Mouse (Mus musculus): ENCODE results near the gene Dido1. TPM values are rescaled to one million over a fixed set of nuclear protein-coding genes. Genes with fewer than 3 reads are reported as not detected.

Dido1 gene
- polyA plus RNA-seq (2015; fragmentation: Nextera tagmentation; extraction: Ambion mirVana) = 12.6 and 12.9 TPM in 2 replicates

DNA sequence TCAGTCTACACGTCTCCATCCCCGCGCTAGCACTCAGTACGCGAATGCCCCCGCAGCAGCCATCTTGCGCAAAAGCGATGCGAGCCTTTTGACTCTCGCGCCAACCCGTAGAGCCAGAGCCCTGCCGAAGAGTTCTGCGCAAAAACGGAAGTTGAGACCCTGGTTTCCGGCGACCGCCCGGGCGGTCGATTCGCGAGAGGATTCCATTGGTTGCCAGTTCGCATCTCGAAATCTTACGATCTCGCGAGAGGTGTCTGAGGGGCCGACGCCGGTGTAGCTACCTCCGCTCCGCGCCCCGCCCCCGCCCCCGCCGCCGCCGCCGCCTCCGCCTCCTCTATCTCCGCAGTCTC is at the start of gene Dido1, which contains the start of gene Gid8:
Gene Dido1 (minus strand): TSS at position 77 of the 350 bp plus-strand sequence.
Gene Gid8 (plus strand): TSS at position 195 of the 350 bp plus-strand sequence.
- peak within 1 kb of the TSS; percentile 100 for H3K27ac ChIP-seq (ENCODE audit: low read length)
- no peaks in the 10 kb centered on the region for H3K27me3 ChIP-seq (ENCODE audit: control insufficient read depth, insufficient read depth, low read depth, low read length)
- peak within 1 kb of the TSS; percentile 83 for H3K4me2 ChIP-seq (ENCODE audit: low read depth, low read length)
- H3K9ac ChIP-seq (ENCODE audit: low read depth, low read length) = peak within 1 kb of the TSS; percentile 100
- ATAC-seq (ENCODE audit: low read depth) = peak; percentile 85
- H3K4me1 ChIP-seq (ENCODE audit: control insufficient read depth, low read depth, low read length) = peaks cover 49% of the 10 kb centered on the region
- no peaks in the 10 kb centered on the region for H3K9me3 ChIP-seq (replicated peaks; ENCODE audit: control insufficient read depth, low read length)
- peak within 1 kb of the TSS; percentile 100 for H3K4me3 ChIP-seq (ENCODE audit: low read depth, low read length)
- WGBS (ENCODE audit: insufficient replicate concordance) = under 1% methylated on average over 43 of the region's 43 CpGs
- peaks cover 19% of the 10 kb centered on the region for H3K36me3 ChIP-seq (ENCODE audit: control insufficient read depth, insufficient read depth)

DNA sequence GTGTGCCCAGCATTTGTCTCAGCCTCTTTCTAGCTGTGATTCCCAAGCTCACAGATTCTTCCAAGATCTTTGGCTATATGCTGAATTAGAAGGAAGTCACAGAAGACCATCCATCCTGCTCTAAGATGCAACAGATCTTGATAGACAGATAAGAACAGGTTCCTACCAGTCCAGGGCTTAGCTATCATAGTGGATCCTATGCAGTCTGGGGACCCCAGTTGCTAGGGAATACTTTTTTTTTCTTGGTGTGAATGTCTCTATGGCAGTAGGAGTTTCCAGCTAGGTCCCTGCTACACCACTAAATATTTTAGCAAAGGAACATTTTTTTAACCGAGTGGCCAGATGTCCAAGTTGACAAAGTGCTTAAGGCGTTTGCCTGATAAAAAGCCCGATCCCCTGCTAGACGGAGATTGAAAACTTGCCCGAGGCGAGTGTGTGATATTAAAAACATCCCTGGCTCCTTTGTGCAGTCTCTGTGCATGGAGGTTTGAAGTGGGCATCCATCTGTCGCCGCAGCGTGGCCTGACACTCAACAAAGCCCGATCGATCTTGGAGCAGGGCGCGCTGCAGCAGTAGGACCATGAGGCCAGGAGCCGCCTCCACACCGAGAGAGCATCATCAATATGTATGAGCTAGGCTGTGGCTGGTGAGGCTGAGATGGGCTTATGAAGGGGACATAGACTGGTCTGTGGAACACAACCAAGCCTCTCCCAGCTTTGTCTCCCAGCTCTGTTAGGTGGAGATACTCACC is 48.9 kb upstream of the Dido1 start:
- no peak overlapping the region for H3K27ac ChIP-seq (ENCODE audit: low read length)
- ATAC-seq (ENCODE audit: low read depth) = no peak
- no peak overlapping the region for H3K4me2 ChIP-seq (ENCODE audit: low read depth, low read length)
- H3K9ac ChIP-seq (ENCODE audit: low read depth, low read length) = no peak overlapping the region
- 48% methylated on average over 15 of the region's 15 CpGs for WGBS (ENCODE audit: insufficient replicate concordance)
- no peaks in the 10 kb centered on the region for H3K27me3 ChIP-seq (ENCODE audit: control insufficient read depth, insufficient read depth, low read depth, low read length)
- no peaks in the 10 kb centered on the region for H3K4me1 ChIP-seq (ENCODE audit: control insufficient read depth, low read depth, low read length)
- no peak overlapping the region for H3K4me3 ChIP-seq (ENCODE audit: low read depth, low read length)
- no peaks in the 10 kb centered on the region for H3K36me3 ChIP-seq (ENCODE audit: control insufficient read depth, insufficient read depth)
- no peaks in the 10 kb centered on the region for H3K9me3 ChIP-seq (replicated peaks; ENCODE audit: control insufficient read depth, low read length)

GRCm38 (mm10) chr2:180756786-180757185 is 47.0 kb upstream of the Dido1 start:
- Histone ChIP-seq H3K36me3 (ENCODE audit: control insufficient read depth, insufficient read depth) (no peaks in the 10 kb centered on the region), H3K9me3 (replicated peaks; ENCODE audit: control insufficient read depth, low read length) (no peaks in the 10 kb centered on the region), H3K4me3 (ENCODE audit: low read depth, low read length) (no peak overlapping the region), H3K27me3 (ENCODE audit: control insufficient read depth, insufficient read depth, low read depth, low read length) (no peaks in the 10 kb centered on the region), H3K27ac (ENCODE audit: low read length) (no peak overlapping the region), H3K9ac (ENCODE audit: low read depth, low read length) (no peak overlapping the region), H3K4me1 (ENCODE audit: control insufficient read depth, low read depth, low read length) (no peaks in the 10 kb centered on the region), H3K4me2 (ENCODE audit: low read depth, low read length) (no peak overlapping the region)
- 27% methylated on average over 2 of the region's 2 CpGs for WGBS (ENCODE audit: insufficient replicate concordance)
- no peak for ATAC-seq (ENCODE audit: low read depth)

DNA sequence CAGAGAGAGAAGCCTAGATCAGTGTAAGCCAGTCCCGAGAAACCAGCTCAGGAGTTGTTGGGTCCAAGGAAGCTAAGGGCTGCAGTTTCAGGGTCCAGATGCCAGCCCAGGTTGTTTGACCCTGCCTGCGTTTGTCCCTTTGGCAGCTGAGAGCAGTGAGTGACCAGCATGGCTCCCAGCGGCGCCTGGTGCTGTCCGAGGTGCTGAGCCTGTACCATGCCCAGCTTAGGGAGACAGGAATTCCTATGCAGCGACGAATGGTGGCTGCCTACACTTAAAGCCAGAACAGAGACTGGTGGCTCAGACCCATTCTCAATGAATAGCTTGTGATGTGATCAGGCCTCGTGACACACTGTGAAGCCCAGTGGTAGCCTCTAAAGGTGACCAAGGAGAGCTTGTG is 46.1 kb upstream of the Dido1 start:
- Histone ChIP-seq H3K27me3 (ENCODE audit: control insufficient read depth, insufficient read depth, low read depth, low read length) (no peaks in the 10 kb centered on the region), H3K4me2 (ENCODE audit: low read depth, low read length) (no peak overlapping the region), H3K4me1 (ENCODE audit: control insufficient read depth, low read depth, low read length) (no peaks in the 10 kb centered on the region), H3K9me3 (replicated peaks; ENCODE audit: control insufficient read depth, low read length) (no peaks in the 10 kb centered on the region), H3K36me3 (ENCODE audit: control insufficient read depth, insufficient read depth) (no peaks in the 10 kb centered on the region), H3K9ac (ENCODE audit: low read depth, low read length) (no peak overlapping the region), H3K4me3 (ENCODE audit: low read depth, low read length) (no peak overlapping the region), H3K27ac (ENCODE audit: low read length) (no peak overlapping the region)
- ATAC-seq (ENCODE audit: low read depth) = no peak
- WGBS (ENCODE audit: insufficient replicate concordance) = 2% methylated on average over 8 of the region's 8 CpGs

- Histone ChIP-seq H3K27me3 (ENCODE audit: control insufficient read depth, insufficient read depth, low read depth, low read length) (no peaks in the 10 kb centered on the region), H3K4me1 (ENCODE audit: control insufficient read depth, low read depth, low read length) (no peaks in the 10 kb centered on the region), H3K9ac (ENCODE audit: low read depth, low read length) (no peak overlapping the region), H3K36me3 (ENCODE audit: control insufficient read depth, insufficient read depth) (no peaks in the 10 kb centered on the region), H3K4me2 (ENCODE audit: low read depth, low read length) (no peak overlapping the region), H3K4me3 (ENCODE audit: low read depth, low read length) (no peak overlapping the region), H3K9me3 (replicated peaks; ENCODE audit: control insufficient read depth, low read length) (no peaks in the 10 kb centered on the region), H3K27ac (ENCODE audit: low read length) (no peak overlapping the region)
- WGBS (ENCODE audit: insufficient replicate concordance) = 60% methylated on average over 5 of the region's 5 CpGs
- ATAC-seq (ENCODE audit: low read depth) = no peak
These were observed 45.3 kb upstream of the Dido1 start for GRCm38 (mm10) chr2:180754976-180755688.

- 39% methylated on average over 5 of the region's 5 CpGs for WGBS (ENCODE audit: insufficient replicate concordance)
- Histone ChIP-seq H3K27ac (ENCODE audit: low read length) (no peak overlapping the region), H3K4me2 (ENCODE audit: low read depth, low read length) (no peak overlapping the region), H3K9me3 (replicated peaks; ENCODE audit: control insufficient read depth, low read length) (no peaks in the 10 kb centered on the region), H3K27me3 (ENCODE audit: control insufficient read depth, insufficient read depth, low read depth, low read length) (peaks cover 4% of the 10 kb centered on the region; the same call in 1 of the 2 replicates), H3K4me3 (ENCODE audit: low read depth, low read length) (no peak overlapping the region), H3K4me1 (ENCODE audit: control insufficient read depth, low read depth, low read length) (no peaks in the 10 kb centered on the region), H3K9ac (ENCODE audit: low read depth, low read length) (no peak overlapping the region), H3K36me3 (ENCODE audit: control insufficient read depth, insufficient read depth) (no peaks in the 10 kb centered on the region)
- no peak for ATAC-seq (ENCODE audit: low read depth)
These were observed 39.1 kb upstream of the Dido1 start for GRCm38 (mm10) chr2:180748904-180749303.

GRCm38 (mm10) chr2:180746569-180747192 is 36.9 kb upstream of the Dido1 start:
- 46% methylated on average over 5 of the region's 5 CpGs for WGBS (ENCODE audit: insufficient replicate concordance)
- no peaks in the 10 kb centered on the region for H3K9me3 ChIP-seq (replicated peaks; ENCODE audit: control insufficient read depth, low read length)

DNA sequence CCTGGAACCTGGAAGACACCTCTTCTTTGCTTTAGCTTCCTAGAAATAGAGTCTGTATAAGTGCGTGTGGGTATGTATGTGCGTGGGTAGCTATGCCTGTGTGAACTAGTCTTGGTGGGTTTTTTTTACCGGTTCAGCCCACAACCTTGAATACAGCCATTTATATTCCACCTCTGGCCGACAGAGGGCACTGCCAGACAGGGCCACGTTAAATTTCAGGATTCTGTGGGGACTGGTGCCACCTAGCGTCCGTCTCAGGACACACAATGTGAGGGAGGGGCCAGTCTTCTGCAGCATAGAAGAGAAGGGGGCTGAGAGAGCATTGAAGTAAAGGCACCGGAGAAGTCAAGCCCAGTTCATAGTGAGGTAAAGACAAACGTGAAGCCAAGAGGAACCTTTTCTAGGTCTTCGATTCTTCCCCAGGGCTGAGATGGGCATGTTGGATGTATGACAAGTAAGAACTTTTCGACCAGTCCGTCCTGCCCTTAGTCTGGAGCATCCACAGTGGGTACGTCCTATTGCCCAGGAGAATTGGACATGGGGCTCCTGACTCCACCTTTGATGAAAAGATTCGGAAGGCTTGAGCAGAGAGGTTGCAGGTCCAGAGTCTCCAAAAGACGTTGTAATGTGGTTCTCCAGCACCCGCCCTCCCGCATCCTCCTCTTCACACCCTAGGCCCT is 35.6 kb upstream of the Dido1 start:
- Histone ChIP-seq H3K36me3 (ENCODE audit: control insufficient read depth, insufficient read depth) (no peaks in the 10 kb centered on the region), H3K4me3 (ENCODE audit: low read depth, low read length) (no peak overlapping the region), H3K9ac (ENCODE audit: low read depth, low read length) (no peak overlapping the region), H3K9me3 (replicated peaks; ENCODE audit: control insufficient read depth, low read length) (no peaks in the 10 kb centered on the region), H3K4me1 (ENCODE audit: control insufficient read depth, low read depth, low read length) (no peaks in the 10 kb centered on the region), H3K4me2 (ENCODE audit: low read depth, low read length) (no peak overlapping the region), H3K27ac (ENCODE audit: low read length) (no peak overlapping the region), H3K27me3 (ENCODE audit: control insufficient read depth, insufficient read depth, low read depth, low read length) (peaks cover 4% of the 10 kb centered on the region; the same call in 1 of the 2 replicates)
- 28% methylated on average over 17 of the region's 17 CpGs for WGBS (ENCODE audit: insufficient replicate concordance)
- ATAC-seq (ENCODE audit: low read depth) = peak; percentile 68

More at GRCm38 (mm10) chr2:180746569-180747192, 36.9 kb upstream of the Dido1 start:
- Histone ChIP-seq H3K27me3 (ENCODE audit: control insufficient read depth, insufficient read depth, low read depth, low read length) (peaks cover 4% of the 10 kb centered on the region; the same call in 1 of the 2 replicates), H3K4me3 (ENCODE audit: low read depth, low read length) (no peak overlapping the region), H3K4me2 (ENCODE audit: low read depth, low read length) (no peak overlapping the region), H3K9ac (ENCODE audit: low read depth, low read length) (no peak overlapping the region), H3K4me1 (ENCODE audit: control insufficient read depth, low read depth, low read length) (no peaks in the 10 kb centered on the region), H3K36me3 (ENCODE audit: control insufficient read depth, insufficient read depth) (no peaks in the 10 kb centered on the region), H3K27ac (ENCODE audit: low read length) (no peak overlapping the region)
- ATAC-seq (ENCODE audit: low read depth) = no peak

All from liver, embryonic 16.5 days (tissue).